Mouse (Mus musculus) pancreas, adult 10 weeks (tissue): Measurements from ENCODE around the gene Fam171a2. TPM values are rescaled to one million over a fixed set of nuclear protein-coding genes. Genes with fewer than 3 reads are reported as not detected.

ENCODE experiments used
- polyA plus RNA-seq: library from polyadenylated mRNA; stranded (reverse); fragments of 350-450 nt; fragmentation: Illumina TruSeq; extraction: RNeasy Lipid Tissue Mini Kit (QIAGEN cat#74804); gene quantifications from one replicate; pipeline ENCODE4 v1.2.3, GENCODE M21; 2015; ENCODE audit warnings: low read depth, low replicate concordance; ENCODE audit not compliant: insufficient read depth

The Fam171a2 gene
- 0.76 TPM for polyA plus RNA-seq

GRCm38 (mm10) chr11:102447497-102447896 is at the start of gene Fam171a2:
Gene Fam171a2 (minus strand): TSS chr11:102447682.

DNA sequence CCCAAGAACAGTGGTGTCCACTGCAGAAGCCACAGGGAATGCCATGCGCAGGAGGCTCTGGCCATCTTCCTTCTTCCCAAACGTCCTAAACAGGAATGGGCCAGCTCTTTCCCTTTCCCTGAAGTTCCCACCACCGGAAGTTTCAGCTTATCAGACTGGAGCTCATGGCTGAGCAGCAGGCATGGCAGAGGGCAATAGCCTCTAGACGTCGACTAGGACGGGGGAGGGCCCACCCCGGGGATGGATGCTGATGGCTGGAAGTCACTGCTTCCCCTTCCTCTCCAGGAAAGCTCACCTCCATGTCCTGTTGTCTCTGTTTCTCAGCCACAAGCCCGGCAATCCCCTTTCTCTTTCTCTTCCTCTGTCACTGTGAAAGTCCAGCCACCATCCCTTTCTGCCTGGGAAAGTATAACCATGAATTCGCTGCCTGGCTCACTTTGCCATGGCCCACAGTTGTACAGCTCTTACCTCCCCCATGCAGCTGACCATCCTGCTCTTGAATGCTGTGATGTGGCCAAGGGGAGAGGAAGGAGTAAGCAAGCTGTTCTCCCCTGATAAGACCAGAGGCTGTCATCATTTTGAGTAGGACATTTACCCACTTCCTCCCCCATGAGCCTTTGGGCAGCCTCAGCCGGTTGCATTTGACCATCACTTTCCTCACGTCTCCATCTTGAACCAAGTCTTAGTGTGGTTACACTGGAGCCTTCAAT is 22.3 kb upstream of the Fam171a2 start, which contains the start of gene Itga2b:
Gene Itga2b (minus strand): TSS at position 475 of the 710 bp plus-strand sequence.

GRCm38 (mm10) chr11:102430121-102431017 is 17.1 kb downstream of the Fam171a2 start, which contains the start of gene Grn:
Gene Grn (plus strand): TSS chr11:102430315.

GRCm38 (mm10) chr11:102407834-102408215 is 39.7 kb downstream of the Fam171a2 start, which contains the start of gene Slc25a39:
Gene Slc25a39 (minus strand): TSS chr11:102407946.

DNA sequence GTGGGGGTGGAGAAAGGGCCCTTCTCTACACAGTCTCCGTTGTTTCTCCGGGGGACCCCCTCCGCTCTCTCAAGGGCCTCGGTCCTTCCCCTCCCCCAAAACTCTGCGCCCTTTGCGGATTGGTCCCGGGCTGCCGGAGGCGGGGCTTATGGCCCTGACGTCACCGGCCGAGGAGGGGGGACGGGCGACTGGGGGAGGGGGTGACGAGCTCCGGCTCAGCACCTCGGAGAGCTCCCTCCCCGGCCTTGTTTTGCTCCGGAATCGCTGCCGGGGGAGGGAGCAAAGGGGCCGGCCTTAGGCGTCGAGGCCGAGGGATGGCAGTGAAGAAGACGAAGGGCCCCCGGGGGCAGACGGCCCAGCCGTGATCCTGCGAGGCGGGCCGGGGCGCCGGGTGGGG is 54.2 kb downstream of the Fam171a2 start, which contains the start of gene Rundc3a:
Gene Rundc3a (plus strand): TSS at position 166 of the 397 bp plus-strand sequence.

Other genes starting within 250 kb of the Fam171a2 start
- gene Hdac5, start 217.5 kb downstream of the Fam171a2 start, polyA plus RNA-seq = 28.4 TPM
- gene BC030867, start 198.8 kb downstream of the Fam171a2 start, polyA plus RNA-seq = not detected
- gene Asb16, start 178.9 kb downstream of the Fam171a2 start, polyA plus RNA-seq = 1.0 TPM
- 12.1 TPM for gene Tmub2, start 162.8 kb downstream of the Fam171a2 start, polyA plus RNA-seq
- gene Atxn7l3, start 151.1 kb downstream of the Fam171a2 start, polyA plus RNA-seq = 8.1 TPM
- 18.2 TPM for gene Ubtf, start 127.9 kb downstream of the Fam171a2 start, polyA plus RNA-seq
- not detected for gene Slc4a1, start 81.5 kb downstream of the Fam171a2 start, polyA plus RNA-seq
- gene Rundc3a, start 54.3 kb downstream of the Fam171a2 start, polyA plus RNA-seq = 8.0 TPM
- gene Slc25a39, start 39.7 kb downstream of the Fam171a2 start, polyA plus RNA-seq = 90.0 TPM
- 64.6 TPM for gene Grn, start 17.4 kb downstream of the Fam171a2 start, polyA plus RNA-seq
- gene Itga2b, start 22.4 kb upstream of the Fam171a2 start, polyA plus RNA-seq = 3.5 TPM
- gene Gpatch8, start 108.7 kb upstream of the Fam171a2 start, polyA plus RNA-seq = 3.7 TPM
- 1.8 TPM for gene Gm11627, start 131.8 kb upstream of the Fam171a2 start, polyA plus RNA-seq
- gene Fzd2, start 156.7 kb upstream of the Fam171a2 start, polyA plus RNA-seq = 2.2 TPM
- not detected for gene Meioc, start 216.0 kb upstream of the Fam171a2 start, polyA plus RNA-seq